Mouse (Mus musculus) brain, embryonic 14.5 days (tissue): ENCODE measurements at regions not wholly inside any gene's neighbourhood (a gene's known extent, or its start where the extent isn't known, plus 50 kb on each side); places are given as distances from the start of the nearest gene placed in this dataset.

Source experiments
- CTCF ChIP-seq: fragments of 200-500 bp; IDR thresholded peaks from 2 replicates; pipeline ENCODE4 v1.5.1; 2012; ENCODE audit warnings: inconsistent platforms, mild to moderate bottlenecking, moderate library complexity, borderline replicate concordance; ENCODE audit not compliant: insufficient read depth, insufficient read length; ENCODE audit errors: extremely low read depth
- POLR2A ChIP-seq: fragments of 200-500 bp; IDR thresholded peaks from 2 replicates; pipeline ENCODE4 v1.6.1; 2012; ENCODE audit warnings: mild to moderate bottlenecking, inconsistent platforms, borderline replicate concordance; ENCODE audit not compliant: poor library complexity, insufficient read depth, insufficient read length, severe bottlenecking; ENCODE audit errors: extremely low read depth

DNA sequence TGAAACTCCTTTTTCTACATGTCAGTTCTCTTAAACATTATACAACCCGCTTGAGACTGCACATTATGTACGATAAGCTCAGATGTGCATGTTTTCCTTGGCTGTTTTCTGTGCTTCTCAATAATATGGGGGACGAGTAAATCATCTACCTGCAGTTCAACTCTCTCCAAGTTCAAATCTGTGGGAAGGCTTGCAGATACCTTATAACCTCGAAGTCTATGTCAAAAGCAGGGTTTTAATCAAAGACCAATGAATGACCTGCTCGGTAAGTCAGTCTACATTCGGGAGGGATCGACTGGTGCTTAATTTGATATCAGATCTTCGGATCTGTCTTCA is 1161.4 kb upstream of the Adgrl2 start:
- no peak for TF ChIP-seq CTCF
- no peak for TF ChIP-seq POLR2A
